Mouse (Mus musculus) G1E (cell line): ENCODE results near the gene Naa20.

Experiments
- CTCF ChIP-seq: IDR thresholded peaks from 2 replicates; pipeline ENCODE4 v1.5.1; 2012; ENCODE audit warnings: low read depth, low read length, inconsistent platforms, mixed read lengths
- GATA1 ChIP-seq: IDR thresholded peaks from 2 replicates; pipeline ENCODE4 v1.6.1; 2012; ENCODE audit warnings: borderline replicate concordance, low read length, inconsistent platforms, mixed read lengths
- TAL1 ChIP-seq: conservative IDR thresholded peaks from 2 replicates; pipeline ENCODE4 v1.6.1; 2012; ENCODE audit warnings: low read depth, low read length, inconsistent platforms, mixed read lengths

DNA sequence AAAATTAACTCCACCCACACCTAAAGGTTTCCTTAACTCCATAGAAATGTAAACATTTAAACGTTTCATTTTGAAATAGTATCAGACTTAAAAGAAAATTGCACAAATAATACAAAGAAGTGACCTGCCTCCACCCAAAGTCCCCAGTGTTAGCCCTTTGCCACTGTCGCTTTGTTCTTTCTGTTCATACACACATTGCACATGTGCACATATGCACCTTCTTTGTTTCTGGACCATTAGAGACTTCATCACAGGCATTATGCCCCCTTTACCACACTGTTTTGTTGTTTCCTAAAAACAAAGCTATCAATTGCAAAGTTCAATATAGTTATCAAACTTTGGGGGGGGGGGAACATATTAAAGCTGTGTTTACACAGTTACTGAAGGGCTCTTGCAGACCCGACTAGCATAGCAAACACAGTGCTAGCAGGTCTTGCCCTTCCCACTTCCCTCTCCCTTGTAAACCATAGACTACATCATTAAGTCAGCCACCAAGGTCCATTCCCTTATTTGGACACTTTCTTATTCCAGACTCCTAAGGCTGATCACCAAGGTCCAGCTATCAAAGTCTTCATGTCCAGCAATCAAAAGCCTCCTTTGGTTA is 26.9 kb upstream of the Naa20 start:
- TF ChIP-seq CTCF (no peak), GATA1 (no peak), TAL1 (no peak)
